Mouse (Mus musculus) monocyte, adult 59 days (primary cell): Measurements from ENCODE around the gene Cited1. TPM values are rescaled to one million over a fixed set of nuclear protein-coding genes. Genes with fewer than 3 reads are reported as not detected.

ENCODE experiments used
- total RNA-seq, 2 experiments: library from RNA; stranded (reverse); gene quantifications; one replicate each; pipeline ENCODE4 v1.2.4; 2023

Gene Cited1
- total RNA-seq: not detected

DNA sequence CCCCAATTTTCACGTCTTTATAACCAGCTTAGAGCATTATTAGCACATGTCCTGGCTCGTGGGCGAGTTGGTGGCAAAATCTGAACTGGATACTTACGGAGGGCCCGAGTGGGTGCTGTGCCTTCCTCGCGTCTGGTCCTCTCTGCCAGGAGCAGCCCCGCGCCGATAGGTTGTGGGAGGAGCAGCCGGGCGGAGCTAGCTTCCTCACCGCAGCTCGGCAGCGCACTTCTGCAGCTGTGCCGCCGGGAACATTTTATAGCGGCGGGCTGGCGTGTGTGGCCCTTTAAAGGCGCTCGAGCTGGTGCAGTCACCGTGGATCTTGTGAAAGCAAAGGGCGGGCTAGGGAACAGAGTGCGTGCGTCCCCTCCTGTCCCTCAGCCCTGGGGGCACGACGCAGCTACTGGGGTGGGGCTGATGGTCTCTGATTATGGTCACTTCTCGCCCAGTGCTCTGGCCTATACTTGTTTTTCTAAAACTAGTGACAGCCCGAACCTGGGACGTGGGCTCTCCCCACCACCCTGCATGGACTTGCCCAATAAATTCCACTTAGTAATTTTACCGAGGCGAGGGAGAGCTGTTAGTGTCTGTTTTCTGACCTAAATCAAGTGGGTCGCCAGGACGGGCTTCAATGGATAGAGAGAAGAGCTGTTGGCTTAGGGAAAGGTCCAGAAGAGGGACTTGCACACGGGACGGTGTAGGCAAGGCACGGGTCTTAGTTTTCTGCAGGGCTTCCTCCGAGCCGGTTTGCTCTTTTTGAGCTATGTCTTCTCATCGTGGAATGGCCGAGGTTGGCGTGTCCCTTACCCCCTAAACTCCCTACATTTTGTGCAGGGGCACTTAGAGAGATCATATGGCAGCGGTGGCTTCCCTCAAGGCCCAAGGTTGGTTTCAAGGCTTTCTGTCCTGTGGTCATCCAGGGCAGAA, at the start of gene Cited1:
Gene Cited1, minus strand, starts transcription at position 245 of the 924 bp plus-strand sequence.

Other genes with a start within 250 kb of the Cited1 start
- gene Rtl5, start 180.9 kb downstream of the Cited1 start, total RNA-seq: 10 to 100 TPM; 17.4 to 26.7 TPM
- gene Pin4, start 132.7 kb downstream of the Cited1 start, total RNA-seq: 10 to 100 TPM; 20.3 to 49.6 TPM
- 1 to 10 TPM; 1.2 to 1.8 TPM for gene Ercc6l, start 95.1 kb downstream of the Cited1 start, total RNA-seq
- 1,000 to 10,000 TPM; 1,429 to 1,659 TPM for gene Rps4x, start 62.8 kb downstream of the Cited1 start, total RNA-seq